Mouse (Mus musculus) heart, adult 2 months (tissue): ENCODE measurements at regions not wholly inside any gene's neighbourhood (a gene's known extent, or its start where the extent isn't known, plus 50 kb on each side); places are given as distances from the start of the nearest gene placed in this dataset.

Source experiments
- CTCF ChIP-seq: fragments of 200-600 bp; IDR thresholded peaks from 2 replicates; pipeline ENCODE4 v1.8.1; 2022; ENCODE audit warnings: antibody characterized with exemption, mild to moderate bottlenecking, moderate library complexity
- EP300 ChIP-seq: fragments of 200-500 bp; IDR thresholded peaks from 2 replicates; pipeline ENCODE4 v1.6.1; 2011; ENCODE audit warnings: low read depth, low read length, control low read depth; ENCODE audit not compliant: insufficient read depth
- POLR2A ChIP-seq: fragments of 200-500 bp; IDR thresholded peaks from 2 replicates; pipeline ENCODE4 v1.6.1; 2011; ENCODE audit warnings: mild to moderate bottlenecking, low read depth, low read length, control low read depth; ENCODE audit not compliant: insufficient read depth

- TF ChIP-seq CTCF (no peak), EP300 (no peak), POLR2A (no peak)
These were observed 229.5 kb downstream of the Prdm2 start for GRCm38 (mm10) chr4:142983295-142983624.
